Mouse (Mus musculus) MEL (cell line): ENCODE measurements around the gene Tmem131. TPM values are rescaled to one million over a fixed set of nuclear protein-coding genes. Genes with fewer than 3 reads are reported as not detected.

Experiments used
- DNase-seq: peaks from one replicate; pipeline ENCODE4 v3.0.0; 2011; ENCODE audit warnings: low read depth, low spot score
- H3K27ac ChIP-seq: 2 replicates; pipeline ENCODE4 v1.5.1; 2012; ENCODE audit warnings: low read depth, mild to moderate bottlenecking, control low read depth, low read length, moderate library complexity; ENCODE audit not compliant: control insufficient read depth
- H3K27me3 ChIP-seq, 2 experiments: fragments of 150-350 bp in 1 of 2; sonication (generic) in 1 of 2; 2 replicates each; pipeline ENCODE4 v1.6.1; 2012; ENCODE audit warnings: low read length in 2 of 2, mild to moderate bottlenecking in 2 of 2, improper control_type of control experiment in 1 of 2, moderate library complexity in 1 of 2; ENCODE audit not compliant: insufficient read depth in 2 of 2, control insufficient read depth in 1 of 2
- H3K36me3 ChIP-seq, 2 experiments: 2 replicates each; pipeline ENCODE4 v1.6.1; 2012 to 2014; ENCODE audit warnings: low read length in 2 of 2, improper control_type of control experiment in 1 of 2, inconsistent platforms in 1 of 2, mild to moderate bottlenecking in 1 of 2; ENCODE audit not compliant: insufficient read depth in 2 of 2, control insufficient read depth in 1 of 2
- H3K4me1 ChIP-seq, 2 experiments: fragments of 150-350 bp in 1 of 2; sonication (generic) in 1 of 2; 2 replicates each; pipeline ENCODE4 v1.6.1; 2012; ENCODE audit warnings: low read length in 2 of 2, improper control_type of control experiment in 1 of 2, mild to moderate bottlenecking in 1 of 2; ENCODE audit not compliant: insufficient read depth in 2 of 2, control insufficient read depth in 1 of 2
- H3K4me3 ChIP-seq, 2 experiments: fragments of 150-350 bp in 1 of 2; sonication (generic) in 1 of 2; 2 replicates each; pipeline ENCODE4 v1.5.1; 2012; ENCODE audit warnings: low read depth in 2 of 2, low read length in 2 of 2, mild to moderate bottlenecking in 2 of 2, moderate library complexity in 2 of 2, control low read depth in 1 of 2, improper control_type of control experiment in 1 of 2; ENCODE audit not compliant: control insufficient read depth in 1 of 2, insufficient read depth in 1 of 2
- H3K79me2 ChIP-seq: 2 replicates; pipeline ENCODE4 v1.6.1; 2012; ENCODE audit warnings: mild to moderate bottlenecking, low read length, moderate library complexity; ENCODE audit not compliant: control insufficient read depth, poor library complexity, insufficient read depth
- H3K9ac ChIP-seq: 2 replicates; pipeline ENCODE4 v1.6.1; 2012; ENCODE audit warnings: low read depth, mild to moderate bottlenecking, control low read depth, low read length, moderate library complexity; ENCODE audit not compliant: control insufficient read depth, poor library complexity, severe bottlenecking
- H3K9me3 ChIP-seq: fragments of 150-350 bp; sonication (generic); replicated peaks from 2 replicates; pipeline ENCODE4 v1.6.1; 2012; ENCODE audit warnings: mild to moderate bottlenecking, low read length, improper control_type of control experiment, moderate library complexity; ENCODE audit not compliant: insufficient read depth
- BHLHE40 ChIP-seq: IDR thresholded peaks from 2 replicates; pipeline ENCODE4 v1.6.1; 2012; ENCODE audit warnings: low read depth, mild to moderate bottlenecking, inconsistent platforms, low read length, improper control_type of control experiment, borderline replicate concordance
- CHD1 ChIP-seq: IDR thresholded peaks from 2 replicates; pipeline ENCODE4 v1.6.1; 2012; ENCODE audit warnings: low read depth, mild to moderate bottlenecking, inconsistent platforms, low read length, improper control_type of control experiment
- JUND ChIP-seq: IDR thresholded peaks from 2 replicates; pipeline ENCODE4 v1.6.1; 2011; ENCODE audit warnings: low read depth, mild to moderate bottlenecking, improper control_type of control experiment, low read length
- KAT2A ChIP-seq: conservative IDR thresholded peaks from 2 replicates; pipeline ENCODE4 v1.6.1; 2012; ENCODE audit warnings: low read depth, low read length, improper control_type of control experiment, inconsistent platforms
- MAFK ChIP-seq: IDR thresholded peaks from 2 replicates; pipeline ENCODE4 v1.6.1; 2011; ENCODE audit warnings: low read depth, mild to moderate bottlenecking, low read length, improper control_type of control experiment, borderline replicate concordance
- MAX ChIP-seq: IDR thresholded peaks from 2 replicates; pipeline ENCODE4 v1.6.1; 2011; ENCODE audit warnings: low read length, improper control_type of control experiment
- MXI1 ChIP-seq: IDR thresholded peaks from 2 replicates; pipeline ENCODE4 v1.6.1; 2011; ENCODE audit warnings: mild to moderate bottlenecking, low read depth, low read length, improper control_type of control experiment
- NELFE ChIP-seq: IDR thresholded peaks from 2 replicates; pipeline ENCODE4 v1.6.1; 2011; ENCODE audit warnings: low read depth, low read length, improper control_type of control experiment
- POLR2AphosphoS2 ChIP-seq: IDR thresholded peaks from 2 replicates; pipeline ENCODE4 v1.6.1; 2011; ENCODE audit warnings: low read length, improper control_type of control experiment
- ZC3H11A ChIP-seq: IDR thresholded peaks from 2 replicates; pipeline ENCODE4 v1.6.1; 2012; ENCODE audit warnings: low read depth, mild to moderate bottlenecking, inconsistent platforms, low read length, improper control_type of control experiment
- ZKSCAN1 ChIP-seq: IDR thresholded peaks from 2 replicates; pipeline ENCODE4 v1.6.1; 2012; ENCODE audit warnings: low read depth, mild to moderate bottlenecking, inconsistent platforms, low read length, improper control_type of control experiment, moderate library complexity
- polyA plus RNA-seq, 2 experiments: library from polyadenylated mRNA; stranded (reverse) in 1 of 2; unstranded in 1 of 2; fragments of >175 nt in 1 of 2; fragments of >200 nt in 1 of 2; gene quantifications; 2 replicates each; pipeline versions ENCODE4 v1.2.1 to v1.2.4; 2012; ENCODE audit warnings: low replicate concordance in 2 of 2, low read depth in 1 of 2; ENCODE audit not compliant: insufficient read length in 2 of 2, insufficient read depth in 1 of 2, missing spikeins in 1 of 2
- total RNA-seq: library from RNA; depleted of rRNA; stranded (reverse); fragments of 300-350 nt; gene quantifications from 2 replicates; pipeline ENCODE4 v1.2.3, GENCODE M21; 2012

The Tmem131 gene
- total and polyA plus RNA-seq, 3 experiments = 11.4 to 196 (median 48.8) TPM

DNA sequence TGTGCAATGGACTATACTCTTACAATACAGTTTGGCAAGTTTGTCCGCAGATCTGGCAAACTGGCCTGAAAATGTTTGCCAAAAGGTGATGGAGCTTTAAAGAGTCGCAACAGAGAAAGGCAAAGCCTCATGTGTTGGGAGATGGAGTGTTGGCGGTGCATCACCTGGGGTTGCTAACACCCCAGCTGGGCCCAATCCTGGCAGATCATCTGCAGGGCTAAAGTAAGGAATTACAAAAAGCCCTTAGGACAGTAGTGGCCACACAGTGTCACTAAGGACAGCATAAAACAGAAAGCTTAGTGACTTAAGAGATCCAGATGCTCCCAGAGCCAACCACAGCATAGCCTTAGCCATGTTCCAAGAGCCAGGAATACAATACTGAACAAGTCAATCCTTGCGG is 138.6 kb downstream of the Tmem131 start:
- TF ChIP-seq ZC3H11A (no peak), MXI1 (no peak), MAFK (no peak), ZKSCAN1 (no peak), JUND (no peak), NELFE (no peak), MAX (no peak)
- Histone ChIP-seq H3K9ac (no peak overlapping the region), H3K4me1 (no peaks in the 10 kb centered on the region), H3K27me3 (no peaks in the 10 kb centered on the region), H3K4me3 (no peak overlapping the region), H3K27ac (no peak overlapping the region), H3K9me3 (no peaks in the 10 kb centered on the region), H3K36me3 (peaks cover 0 to 18% of the 10 kb centered on the region in 2 experiments; a peak in 2 of 4 replicates), H3K79me2 (no peaks in the 10 kb centered on the region)
- DNase-seq = no peak

DNA sequence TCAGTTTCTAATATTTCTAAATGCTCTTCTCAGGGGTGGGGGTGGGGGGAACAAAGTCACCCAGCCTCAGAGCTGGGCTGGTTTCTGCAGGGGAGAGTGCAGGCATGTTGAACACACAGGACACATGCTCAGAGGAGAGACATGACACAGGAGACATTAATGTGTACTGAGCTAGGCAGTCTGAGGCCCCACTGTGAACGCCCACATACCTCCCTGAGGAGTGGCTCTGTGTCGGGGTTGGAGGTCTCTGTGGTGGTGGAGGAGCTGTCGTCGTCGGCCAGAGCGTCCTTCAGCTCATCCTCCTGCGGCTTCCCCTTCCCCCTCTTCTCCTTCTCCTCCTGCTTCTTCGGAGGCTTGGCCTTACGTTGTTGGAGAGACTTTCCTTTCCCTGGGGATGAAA is 139.2 kb downstream of the Tmem131 start:
- Histone ChIP-seq H3K27me3 (no peaks in the 10 kb centered on the region), H3K27ac (no peak overlapping the region), H3K4me1 (no peaks in the 10 kb centered on the region)
- no peak for TF ChIP-seq BHLHE40
- no peak for TF ChIP-seq KAT2A
- no peak for TF ChIP-seq NELFE
- TF ChIP-seq CHD1 = no peak
- TF ChIP-seq, all 39 proteins: peak for 0
- Histone ChIP-seq H3K36me3 (peaks cover 0 to 23% of the 10 kb centered on the region in 2 experiments; a peak in 2 of 4 replicates), H3K9me3 (no peaks in the 10 kb centered on the region), H3K79me2 (no peaks in the 10 kb centered on the region), H3K9ac (no peak overlapping the region), H3K4me3 (no peak overlapping the region)
- DNase-seq = no peak

DNA sequence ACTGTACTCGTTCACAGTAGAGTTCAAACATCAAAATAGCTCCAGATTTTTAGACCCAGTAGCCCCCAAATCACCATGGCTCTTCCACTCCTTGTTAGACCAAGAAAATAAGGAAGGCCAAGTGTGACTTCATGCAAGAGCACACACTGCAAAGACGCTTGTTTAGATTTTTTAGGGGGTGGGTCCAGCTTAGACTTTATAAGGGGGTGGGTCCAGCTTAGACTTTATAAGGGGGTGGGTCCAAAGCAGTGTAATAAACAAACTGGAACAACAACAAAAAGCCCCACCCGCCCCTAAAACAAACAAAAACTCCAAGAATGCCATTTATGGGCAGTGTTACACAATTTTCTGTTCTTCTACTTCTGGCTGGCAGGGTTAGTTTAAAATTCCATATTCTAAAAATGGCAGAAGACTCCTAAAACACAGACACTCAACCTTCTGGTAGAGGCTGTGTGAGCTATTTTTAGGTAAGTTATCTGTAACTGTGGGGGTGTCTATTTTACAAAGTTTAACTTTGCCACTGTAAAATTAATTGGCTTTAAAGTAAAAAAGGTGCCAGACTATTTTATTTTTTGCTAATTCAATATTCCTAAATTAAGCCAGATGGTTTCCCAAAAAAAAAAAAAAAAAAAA is 143.0 kb downstream of the Tmem131 start:
- TF ChIP-seq ZKSCAN1 (no peak), POLR2AphosphoS2 (no peak)
- Histone ChIP-seq H3K27ac (no peak overlapping the region), H3K4me3 (no peak overlapping the region)

More for the DNA sequence above, 143.0 kb downstream of the Tmem131 start:
- H3K4me1 ChIP-seq = no peaks in the 10 kb centered on the region
- H3K9ac ChIP-seq = no peak overlapping the region
- no peaks in the 10 kb centered on the region for H3K79me2 ChIP-seq
- H3K36me3 ChIP-seq = peaks cover 0 to 13% of the 10 kb centered on the region in 2 experiments; a peak in 2 of 4 replicates
- no peak for DNase-seq
- H3K9me3 ChIP-seq = no peaks in the 10 kb centered on the region
- H3K27me3 ChIP-seq = no peaks in the 10 kb centered on the region
